Mouse (Mus musculus) CH12.LX (cell line): ENCODE measurements around the gene Crtc2.

Source experiments
- CTCF ChIP-seq, 2 experiments: IDR thresholded peaks in 1 of 2; conservative IDR thresholded peaks in 1 of 2; 2 replicates each; pipeline ENCODE4 v1.5.1; 2011 to 2012; ENCODE audit warnings: low read depth in 2 of 2, low read length in 2 of 2, improper control_type of control experiment in 1 of 2, inconsistent platforms in 1 of 2, mild to moderate bottlenecking in 1 of 2, moderate library complexity in 1 of 2
- MXI1 ChIP-seq: IDR thresholded peaks from 2 replicates; pipeline ENCODE4 v1.6.1; 2011; ENCODE audit warnings: mild to moderate bottlenecking, low read depth, low read length, improper control_type of control experiment
- MYC ChIP-seq: IDR thresholded peaks from 2 replicates; pipeline ENCODE4 v1.6.1; 2011; ENCODE audit warnings: low read depth, mild to moderate bottlenecking, improper control_type of control experiment, low read length
- POLR2A ChIP-seq: IDR thresholded peaks from 2 replicates; pipeline ENCODE4 v1.6.1; 2011; ENCODE audit warnings: low read depth, mild to moderate bottlenecking, improper control_type of control experiment, low read length
- RAD21 ChIP-seq: IDR thresholded peaks from 2 replicates; pipeline ENCODE4 v1.6.1; 2011; ENCODE audit warnings: low read depth, mild to moderate bottlenecking, low read length, improper control_type of control experiment, moderate library complexity
- TBP ChIP-seq: conservative IDR thresholded peaks from 2 replicates; pipeline ENCODE4 v1.6.1; 2011; ENCODE audit warnings: low read depth, low read length, improper control_type of control experiment
- UBTF ChIP-seq: IDR thresholded peaks from 2 replicates; pipeline ENCODE4 v1.6.1; 2012; ENCODE audit warnings: low read depth, mild to moderate bottlenecking, inconsistent platforms, low read length, improper control_type of control experiment, moderate library complexity
- USF2 ChIP-seq: conservative IDR thresholded peaks from 2 replicates; pipeline ENCODE4 v1.6.1; 2011; ENCODE audit warnings: low read depth, low read length, improper control_type of control experiment
- ZC3H11A ChIP-seq: IDR thresholded peaks from 2 replicates; pipeline ENCODE4 v1.6.1; 2012; ENCODE audit warnings: low read depth, mild to moderate bottlenecking, inconsistent platforms, low read length, improper control_type of control experiment

GRCm38 (mm10) chr3:90222941-90223340 lies 31.0 kb upstream of the Crtc2 start:
- no peak for TF ChIP-seq RAD21
- no peak for TF ChIP-seq TBP
- TF ChIP-seq UBTF: no peak
- TF ChIP-seq ZC3H11A: no peak
- no peak for TF ChIP-seq MYC
- TF ChIP-seq MXI1: no peak
- TF ChIP-seq USF2: no peak
- TF ChIP-seq POLR2A: no peak
- TF ChIP-seq CTCF (conservative IDR thresholded peaks at IDR 0.05 in 1 of 2, IDR thresholded peaks at IDR 0.05 in 1 of 2; ENCODE audit: low read depth in 2 of 2, low read length in 2 of 2): no peak
